Mouse (Mus musculus) kidney, postnatal 36 days (tissue): ENCODE data around the gene Rufy4.
A peak's percentile ranks its signal among the peaks of the same experiment; 100 is the strongest.

ENCODE experiments used
- DNase-seq, 2 experiments: peaks; one replicate each; pipeline ENCODE4 v3.0.0; 2021 to 2022; ENCODE audit warnings: mixed read lengths in 2 of 2

The Rufy4 gene

DNA sequence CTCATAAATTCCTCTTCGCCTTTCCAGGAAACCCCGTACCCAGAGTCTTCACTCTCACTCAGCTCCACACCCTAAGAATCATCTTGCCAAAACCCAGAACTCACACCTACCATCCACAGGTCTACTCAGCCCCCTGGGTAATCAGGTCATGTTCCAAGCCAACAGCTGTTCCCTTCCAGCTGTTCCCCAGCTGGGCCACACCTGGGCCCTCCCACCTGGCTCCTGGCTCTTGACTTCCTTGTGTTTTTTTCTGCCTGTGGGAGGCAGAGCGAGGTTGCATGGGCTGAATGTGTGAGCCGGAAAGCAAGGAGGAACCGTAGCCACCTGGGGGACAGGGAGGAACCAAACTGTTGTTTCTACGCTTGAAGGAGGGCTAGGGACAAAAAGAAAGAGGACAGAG is 19.1 kb upstream of the Rufy4 start:
- no peak for DNase-seq

DNA sequence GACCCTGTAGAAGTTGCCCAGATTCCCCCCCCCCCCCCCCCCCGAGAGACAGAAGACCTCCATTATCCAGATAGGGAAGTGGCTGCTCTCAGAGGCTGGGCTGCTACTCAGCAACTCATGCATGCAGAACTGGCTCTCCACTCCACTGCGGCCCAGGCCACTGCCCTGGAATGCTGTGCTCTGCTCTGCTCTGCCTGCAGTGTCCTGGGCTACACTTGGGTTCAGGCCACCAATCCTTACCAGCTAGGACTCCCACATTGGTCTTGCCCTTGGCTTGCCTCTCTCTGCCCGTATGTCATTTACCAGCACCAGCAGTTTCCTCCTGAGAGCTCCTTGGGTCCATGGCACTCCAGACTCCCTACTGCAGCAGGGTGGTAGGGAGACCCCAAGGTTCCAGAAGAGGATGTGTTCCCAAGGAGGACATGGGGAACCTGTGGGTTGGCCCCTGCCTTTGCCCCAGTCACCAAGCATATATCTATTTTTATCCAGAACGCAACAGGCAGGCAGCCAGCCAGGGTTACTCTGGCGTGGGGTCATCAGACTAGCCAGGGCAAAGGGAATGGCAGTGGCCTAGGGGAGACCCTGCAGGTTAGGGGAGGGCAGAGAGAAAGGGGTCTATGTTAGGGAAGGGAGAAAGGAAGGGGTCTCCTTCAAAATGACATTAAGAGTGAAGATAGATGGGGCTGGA is 17.3 kb upstream of the Rufy4 start:
- DNase-seq: peak; percentile 74 to 75

DNA sequence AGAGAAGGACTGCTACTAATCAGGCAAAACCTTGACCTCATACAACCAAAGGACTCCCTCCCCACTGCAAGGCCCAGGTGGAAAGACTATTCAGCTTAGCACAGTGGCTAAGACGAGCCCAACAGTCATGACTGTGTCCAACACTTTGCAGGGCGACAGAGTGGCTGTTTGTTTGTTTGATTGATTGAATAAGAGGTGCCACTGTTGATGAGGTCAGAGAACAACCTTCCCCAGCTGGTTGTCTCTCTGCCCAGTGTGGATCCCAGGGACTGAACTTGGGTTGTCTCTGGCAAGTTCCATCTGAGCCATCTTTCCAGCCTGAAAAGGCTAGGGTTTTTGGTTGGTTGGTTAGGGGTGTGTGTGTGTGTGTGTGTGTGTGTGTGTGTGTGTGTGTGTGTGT is 15.7 kb upstream of the Rufy4 start:
- DNase-seq: no peak

DNA sequence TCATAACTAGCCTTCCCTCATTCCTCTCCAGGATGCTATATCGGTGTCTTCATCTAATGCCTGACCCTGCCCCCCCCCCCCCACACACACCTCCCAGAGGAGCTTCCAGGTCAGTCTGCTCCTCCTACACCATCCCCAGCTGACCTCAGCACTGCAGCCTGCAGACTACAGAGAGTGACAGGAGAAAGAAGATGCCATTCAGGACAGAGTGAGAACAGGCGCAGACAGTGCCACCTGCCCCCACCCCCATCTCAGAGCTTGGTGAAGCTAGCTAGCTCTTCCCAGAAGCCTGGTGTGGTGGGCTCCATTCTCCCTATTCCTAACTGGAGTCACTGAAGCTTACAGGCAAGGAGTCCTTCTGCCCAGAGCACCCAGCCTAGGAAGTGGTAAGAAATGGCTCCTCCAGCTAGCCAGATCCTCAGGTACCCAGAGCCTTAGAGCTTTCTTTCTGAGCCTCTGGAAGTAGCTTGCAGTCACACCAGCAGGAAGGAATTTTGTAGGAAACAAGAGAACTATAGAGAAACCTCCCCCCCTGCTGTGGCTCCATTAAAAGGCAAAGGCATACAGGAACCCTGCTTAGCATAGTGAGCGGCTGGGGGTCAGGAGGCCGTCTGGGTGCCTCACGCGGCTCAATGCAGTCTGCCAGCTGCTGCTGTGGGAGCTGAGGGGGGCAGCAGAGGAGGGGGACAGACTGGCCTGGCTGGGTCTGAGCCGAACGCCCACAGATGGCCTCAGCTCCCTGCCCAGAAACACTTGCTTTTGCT is 14.2 kb upstream of the Rufy4 start:
- DNase-seq: peak; percentile 55 to 65

DNA sequence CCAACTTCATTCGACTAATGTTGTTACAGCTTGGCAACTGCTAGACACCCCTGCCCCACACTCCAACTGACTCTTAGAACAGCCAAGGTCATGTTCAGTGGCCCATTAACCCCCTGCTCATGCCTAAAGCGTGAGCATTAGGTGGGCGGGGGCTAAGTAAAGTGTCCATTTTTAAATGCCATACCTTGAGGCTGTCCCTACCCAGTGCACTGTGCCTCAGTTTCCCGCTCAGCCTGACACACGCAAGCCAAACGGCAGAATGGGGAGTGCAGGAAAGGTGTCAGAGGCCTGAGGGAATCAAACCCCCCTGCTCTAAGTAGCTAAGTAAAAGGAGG is 13.7 kb upstream of the Rufy4 start:
- DNase-seq: no peak

DNA sequence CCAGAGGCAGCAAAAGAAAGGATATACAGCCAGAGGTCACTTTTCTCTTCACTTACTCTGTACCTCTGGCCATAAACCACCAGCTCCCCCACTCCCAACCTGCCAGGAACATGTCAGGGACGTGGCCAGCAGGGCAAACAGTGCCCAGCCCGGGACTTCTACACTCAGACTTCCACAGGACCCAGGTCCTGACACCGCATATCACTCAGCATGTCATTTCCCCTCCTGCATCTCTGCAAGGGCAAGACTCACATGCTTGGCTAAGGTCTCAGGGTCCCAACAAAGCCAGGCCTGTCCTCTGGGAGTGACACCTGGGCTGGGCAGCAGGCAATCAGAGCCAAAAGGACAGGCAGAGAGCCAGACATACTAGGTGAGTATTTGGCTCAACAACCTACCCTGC is 12.3 kb upstream of the Rufy4 start:
- DNase-seq: peak in 1 of 2 experiments; percentile 14

DNA sequence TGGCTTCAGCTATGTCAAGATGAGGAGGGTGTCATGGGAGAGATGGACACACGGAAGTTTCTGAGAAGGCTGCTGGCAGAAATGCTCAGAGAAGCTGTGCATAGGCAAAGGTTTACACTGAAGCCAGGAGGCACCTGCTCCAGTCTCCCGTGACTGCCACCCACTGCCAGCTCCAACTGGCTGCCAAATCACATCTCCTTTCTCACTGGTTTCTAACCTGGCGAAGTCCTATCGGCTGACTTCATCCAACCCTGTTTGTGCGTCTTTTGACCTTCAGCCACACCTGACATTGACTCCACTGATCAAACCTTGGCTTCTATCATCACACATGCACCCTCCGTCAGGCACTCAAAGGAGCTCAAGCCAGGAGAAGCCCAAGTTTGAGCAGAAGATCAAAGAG is 7.5 kb upstream of the Rufy4 start:
- DNase-seq: peak; percentile 50 to 53

DNA sequence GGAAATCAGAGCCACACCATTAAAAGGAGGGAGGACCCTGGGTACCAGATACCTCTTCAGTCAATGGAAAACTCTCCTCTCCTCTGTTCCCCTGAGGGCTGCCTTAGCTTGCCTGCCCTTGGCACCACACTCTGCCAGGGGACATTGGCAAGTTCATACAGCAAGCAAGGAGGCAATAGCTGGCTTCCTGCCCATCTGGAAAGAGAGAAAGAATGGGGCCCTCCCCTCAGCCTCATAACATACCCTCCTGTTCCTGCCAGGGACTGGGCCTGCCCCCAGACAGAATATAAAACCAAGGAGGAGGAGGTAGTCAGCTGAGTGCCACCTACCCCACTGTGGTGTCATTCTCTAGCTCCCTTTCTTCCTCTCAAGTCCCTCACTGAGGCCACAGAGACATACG is 6.2 kb upstream of the Rufy4 start:
- peak; percentile 54 to 56 for DNase-seq

DNA sequence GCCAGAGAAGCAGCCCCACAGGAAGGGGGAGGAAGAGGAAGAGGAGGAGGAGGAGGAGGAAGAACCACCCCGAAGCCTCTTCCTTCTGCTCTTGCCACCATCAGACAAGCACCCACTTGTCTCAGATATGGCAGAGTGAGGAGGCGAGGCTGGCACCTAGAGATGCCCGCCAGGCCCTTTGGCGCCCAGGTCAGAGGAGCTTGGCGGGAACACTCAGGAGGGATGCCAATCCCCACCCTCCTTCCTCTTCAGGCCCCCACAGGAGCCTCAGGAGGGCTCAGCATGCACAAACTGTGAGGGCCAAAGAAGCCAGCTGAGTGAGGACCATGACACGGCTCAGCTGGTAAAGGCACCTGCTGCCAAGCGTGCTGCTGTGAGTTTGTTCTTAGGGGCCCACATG is 4.2 kb upstream of the Rufy4 start:
- no peak for DNase-seq

DNA sequence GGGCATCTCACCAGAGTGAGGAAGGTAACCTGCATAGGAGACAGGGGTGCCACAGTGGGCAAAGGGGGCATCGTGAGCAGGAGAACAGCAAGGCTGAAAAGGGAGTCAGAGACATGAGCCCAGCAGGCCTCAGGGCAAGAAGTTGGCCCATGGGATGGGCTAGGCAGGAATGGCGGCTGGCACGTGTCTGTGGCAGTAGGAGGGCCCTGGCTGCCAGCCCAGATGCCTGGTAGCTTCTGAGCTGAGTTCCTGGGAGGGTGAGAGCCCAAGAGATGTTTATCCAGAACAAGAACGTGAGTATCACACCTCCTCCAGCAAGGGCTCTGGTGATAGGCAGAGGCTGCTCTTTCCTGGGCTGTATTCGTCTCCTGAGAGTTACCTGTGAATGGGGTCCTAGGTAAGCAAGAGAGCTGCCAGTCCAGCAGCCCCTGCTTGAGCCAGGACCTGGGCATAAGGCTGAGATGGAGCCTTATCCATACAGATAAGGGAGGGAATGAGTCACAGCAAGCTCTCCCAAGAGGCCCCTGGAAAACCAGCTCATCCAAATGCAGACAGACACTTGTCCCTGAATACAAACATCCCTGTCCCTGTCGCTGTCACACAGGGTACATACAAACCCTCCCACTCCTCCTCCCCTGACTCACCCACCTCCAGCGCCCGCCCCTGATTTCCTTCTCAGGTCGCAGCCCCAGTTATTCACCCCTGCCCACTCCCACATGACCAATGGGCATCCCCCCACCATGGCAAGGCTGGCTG is 3.3 kb upstream of the Rufy4 start:
- DNase-seq: peak; percentile 93 to 94

DNA sequence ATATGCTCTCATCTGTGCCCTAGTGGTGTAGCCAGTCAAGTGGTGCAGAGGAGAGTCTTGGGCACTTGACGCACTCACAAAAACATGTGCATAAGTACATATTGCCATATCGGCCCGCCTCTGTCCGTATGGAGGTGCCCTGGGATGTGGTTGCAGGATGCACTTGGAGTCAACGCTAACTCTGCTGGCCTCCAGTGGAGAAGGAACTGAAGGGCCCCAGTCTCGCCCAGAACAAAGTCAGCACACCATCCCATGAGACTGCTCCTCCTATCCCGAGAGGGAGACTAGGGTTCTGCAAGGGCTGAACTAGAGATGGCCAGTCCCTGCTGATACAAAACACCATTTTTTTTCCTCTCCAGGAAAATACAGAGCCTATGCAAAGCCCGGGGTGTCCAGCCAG is 2.1 kb upstream of the Rufy4 start:
- DNase-seq: no peak

DNA sequence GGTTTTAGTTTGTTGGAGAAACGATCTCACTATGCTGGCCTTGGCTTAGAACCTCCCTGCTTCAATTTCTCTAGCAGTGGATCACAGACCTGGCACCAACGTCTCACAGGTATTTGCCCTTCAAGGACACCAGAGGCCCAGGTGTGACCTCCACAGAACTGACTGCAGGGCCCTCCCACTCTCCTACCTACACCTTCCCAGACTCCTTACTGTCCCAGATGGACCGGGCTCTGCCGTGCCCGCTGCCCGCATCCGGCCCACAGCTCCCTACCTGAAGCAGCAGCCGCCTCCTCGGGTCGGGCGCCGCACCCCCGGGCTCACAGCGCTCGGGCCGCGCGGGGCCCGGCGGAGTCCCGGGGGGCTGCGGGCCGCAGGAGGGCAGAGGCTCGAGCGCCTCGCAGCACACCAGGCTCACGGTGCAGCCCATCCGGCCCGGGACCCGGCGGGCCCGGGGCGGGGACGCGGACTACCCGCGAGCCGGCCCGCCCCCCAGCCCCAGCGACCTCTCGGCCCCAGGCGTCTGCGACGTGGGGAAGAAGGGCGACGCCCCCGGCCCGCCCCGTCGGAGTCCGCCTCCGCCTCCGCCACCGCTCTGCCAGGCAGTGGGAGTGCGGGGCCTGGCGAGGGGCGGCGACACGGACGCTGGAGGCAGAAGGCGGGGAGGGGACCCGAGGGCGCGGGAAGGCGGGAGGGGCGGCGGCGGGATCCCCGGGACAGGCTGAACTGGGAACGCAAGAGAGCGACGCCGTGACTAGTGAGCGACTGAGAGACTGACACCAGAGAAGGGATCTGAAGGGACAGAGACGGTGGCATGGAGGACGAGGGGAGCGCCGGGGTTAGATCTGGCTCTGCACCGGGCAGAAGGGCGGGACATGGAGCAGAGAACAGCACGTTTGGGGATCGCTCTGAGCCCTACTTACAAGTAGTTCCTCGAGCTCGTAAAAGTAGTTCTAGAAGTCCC is 1.0 kb upstream of the Rufy4 start, which contains the start of gene Tns1:
Gene Tns1, minus strand, starts transcription at position 429 of the 961 bp plus-strand sequence.
- DNase-seq: peak; percentile 77 to 85

DNA sequence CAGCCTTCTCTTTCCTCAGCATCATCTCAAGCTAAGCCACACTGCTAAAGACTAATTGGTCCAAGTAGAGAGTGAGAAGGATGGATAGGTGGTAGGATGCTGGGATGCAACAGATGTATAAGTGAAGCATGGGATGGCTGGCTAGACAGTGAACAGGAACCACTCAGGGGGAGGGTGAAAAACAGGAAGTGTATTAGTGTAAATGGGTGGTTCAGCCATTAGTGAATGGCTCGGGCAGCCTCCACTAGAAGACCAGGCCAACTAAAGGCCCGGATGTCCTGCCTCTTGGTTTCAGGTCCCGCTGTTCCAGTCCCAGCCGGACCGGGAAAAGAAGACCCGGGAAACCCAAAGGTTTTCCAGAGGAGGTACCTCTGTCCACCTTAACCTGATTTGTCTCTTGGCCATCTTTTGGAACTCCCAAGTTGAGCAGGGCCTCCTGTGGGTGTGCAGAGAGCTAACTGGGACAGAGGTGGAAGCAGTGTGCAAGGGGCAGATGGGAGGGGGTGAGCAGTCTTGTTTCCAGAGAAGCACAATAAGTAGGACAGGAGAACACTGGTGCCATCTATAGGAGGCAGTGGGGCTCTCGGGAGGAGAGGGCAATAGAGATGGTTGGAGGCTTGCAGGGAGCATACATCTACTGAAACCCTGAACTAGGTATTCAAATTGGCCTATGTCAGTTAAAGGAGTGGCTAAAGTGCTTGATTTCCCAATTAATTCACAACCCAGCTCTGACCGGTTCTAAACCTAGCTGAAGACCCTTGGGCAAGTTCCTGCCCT is 5.7 kb downstream of the Rufy4 start:
- DNase-seq: no peak

DNA sequence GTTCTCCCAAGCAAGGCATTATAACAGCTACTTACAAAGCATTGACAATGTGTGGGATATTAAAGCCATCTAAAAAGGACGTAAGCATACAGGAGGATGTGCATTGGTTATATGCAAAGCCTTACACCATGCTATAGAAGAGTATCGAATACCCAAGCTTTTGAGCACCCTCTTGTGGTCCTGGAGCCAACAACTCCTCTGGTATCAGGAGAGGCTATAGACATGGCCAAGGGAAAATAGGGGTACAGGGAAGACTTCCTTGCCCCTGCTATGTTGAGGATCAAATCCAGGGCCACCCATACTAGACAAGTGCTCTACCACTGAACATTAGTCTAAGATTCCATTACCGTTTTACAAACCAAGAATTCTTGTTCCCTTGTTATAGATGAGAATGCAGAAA is 6.7 kb downstream of the Rufy4 start:
- no peak for DNase-seq

DNA sequence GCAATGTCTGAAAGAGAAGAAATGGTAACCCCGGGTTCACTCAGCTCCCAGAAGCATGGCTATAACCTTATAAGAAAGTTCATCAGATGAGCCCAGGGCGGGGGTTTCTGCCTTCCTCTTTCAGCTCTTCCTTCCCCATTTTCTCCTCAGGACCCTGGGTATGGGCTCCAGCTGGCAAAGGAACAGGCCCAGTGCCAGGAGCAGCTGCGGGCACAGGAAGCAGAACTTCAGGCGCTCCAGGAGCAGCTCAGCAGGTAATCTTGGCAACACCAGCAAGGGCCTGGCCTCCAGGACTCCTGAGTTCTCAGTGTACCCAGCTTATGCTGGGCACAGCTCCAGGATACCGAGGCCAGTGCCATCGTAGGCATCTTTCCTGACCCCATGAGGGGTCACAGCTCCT is 8.6 kb downstream of the Rufy4 start:
- peak in 1 of 2 experiments; percentile 19 for DNase-seq

DNA sequence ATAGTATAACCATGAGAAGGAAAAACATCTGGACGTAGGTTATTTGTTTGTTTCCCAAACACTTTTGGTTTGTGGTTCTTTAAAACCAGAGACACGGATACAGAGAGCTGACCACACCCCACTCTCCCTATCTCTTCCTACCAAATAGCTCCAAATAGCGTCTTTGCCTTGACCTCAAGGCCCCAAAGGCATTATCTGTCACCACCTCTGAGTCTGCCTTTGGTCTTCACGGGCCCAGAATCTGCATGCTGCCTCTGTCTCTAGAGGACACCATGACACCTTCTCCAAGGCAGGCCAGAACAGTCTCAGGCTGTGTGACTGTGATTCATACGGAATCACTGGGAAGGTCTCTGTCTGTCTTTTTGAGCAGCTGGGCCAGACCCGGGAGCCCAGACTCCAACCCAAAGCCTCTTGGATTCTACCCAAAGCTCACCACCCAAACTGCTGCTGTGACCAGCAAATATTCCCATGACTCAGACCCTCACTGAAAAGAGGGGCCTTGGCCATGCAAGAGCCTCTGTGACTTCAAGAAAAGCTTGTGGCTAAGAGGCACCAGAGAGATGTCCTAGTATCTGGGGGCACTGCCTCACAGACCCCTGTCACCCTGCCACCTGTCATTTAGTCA is 10.1 kb downstream of the Rufy4 start:
- DNase-seq: no peak

DNA sequence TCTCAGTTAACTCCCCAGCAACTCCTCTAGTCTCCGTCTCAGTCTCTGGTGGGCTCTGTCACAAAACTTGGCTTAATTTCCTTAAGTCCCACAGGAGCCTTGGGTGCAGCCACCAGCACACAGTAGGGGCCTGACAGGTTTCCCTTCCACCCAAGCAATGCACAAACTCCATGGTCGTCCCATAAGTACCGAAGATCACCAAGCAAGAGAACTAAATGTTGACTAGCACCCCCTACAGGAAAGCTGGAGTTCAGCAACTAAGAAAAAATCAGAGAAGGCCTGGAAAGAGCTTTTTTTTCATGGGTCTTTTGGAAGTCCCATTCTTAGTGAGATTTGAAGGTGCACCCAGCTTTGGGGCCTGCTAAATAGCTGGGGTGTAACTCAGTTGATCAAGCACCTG is 14.1 kb downstream of the Rufy4 start:
- DNase-seq: no peak

DNA sequence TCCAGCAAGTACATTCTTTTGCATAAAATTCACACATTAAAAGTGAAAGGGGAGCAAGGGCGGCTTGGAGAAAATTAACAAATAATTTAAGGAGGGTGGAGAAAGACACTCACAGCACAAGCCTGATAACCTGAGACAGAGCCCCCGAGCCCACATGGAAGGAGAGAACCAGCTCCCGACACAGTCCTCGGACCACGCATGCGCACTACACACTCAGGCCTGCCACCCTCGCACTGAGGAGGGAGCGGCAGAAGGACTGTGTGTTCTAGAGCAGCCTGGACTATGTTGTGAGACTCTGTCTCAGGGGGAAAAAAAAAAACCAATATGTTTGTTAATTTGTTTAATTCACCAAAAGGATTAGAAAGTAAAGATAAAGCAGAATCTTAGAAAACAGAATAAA is 16.4 kb downstream of the Rufy4 start:
- peak in 1 of 2 experiments; percentile 27 for DNase-seq

DNA sequence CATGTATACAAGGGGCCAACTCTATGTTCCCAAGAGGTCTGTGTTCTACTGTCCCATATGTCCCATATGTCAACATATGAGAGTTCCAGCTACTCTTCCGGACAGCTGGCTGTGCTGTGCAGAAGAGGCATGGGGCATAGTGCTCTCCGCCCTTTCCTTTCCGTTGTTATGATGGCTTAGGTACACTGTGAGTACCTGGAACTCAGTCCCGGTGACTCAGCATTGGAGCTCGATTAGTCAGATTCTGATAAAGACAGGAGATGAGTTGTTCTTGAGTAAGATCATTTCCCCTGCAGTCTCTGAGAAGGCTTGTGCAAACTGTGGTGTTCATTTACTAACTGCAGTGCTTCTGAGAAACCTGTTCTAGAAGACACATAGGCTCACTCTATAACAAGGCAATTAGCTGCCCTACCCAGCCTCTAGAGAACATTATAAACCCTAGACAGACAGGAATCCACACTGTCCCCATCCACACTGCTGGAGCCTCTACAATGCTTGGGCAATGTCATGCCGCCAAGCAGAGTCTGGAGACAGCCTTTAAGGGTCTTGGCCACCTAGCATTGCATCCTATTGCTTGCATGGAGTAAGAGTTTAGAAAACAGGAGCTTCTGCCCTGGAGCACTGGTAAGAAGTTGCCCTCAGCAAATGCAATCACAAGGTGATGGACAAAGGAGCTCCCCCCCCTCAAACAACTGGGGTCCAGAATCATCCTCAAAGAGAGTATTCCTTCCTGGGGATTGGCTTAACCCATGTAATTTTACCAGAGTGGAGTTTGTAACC is 24.0 kb downstream of the Rufy4 start:
- no peak for DNase-seq

DNA sequence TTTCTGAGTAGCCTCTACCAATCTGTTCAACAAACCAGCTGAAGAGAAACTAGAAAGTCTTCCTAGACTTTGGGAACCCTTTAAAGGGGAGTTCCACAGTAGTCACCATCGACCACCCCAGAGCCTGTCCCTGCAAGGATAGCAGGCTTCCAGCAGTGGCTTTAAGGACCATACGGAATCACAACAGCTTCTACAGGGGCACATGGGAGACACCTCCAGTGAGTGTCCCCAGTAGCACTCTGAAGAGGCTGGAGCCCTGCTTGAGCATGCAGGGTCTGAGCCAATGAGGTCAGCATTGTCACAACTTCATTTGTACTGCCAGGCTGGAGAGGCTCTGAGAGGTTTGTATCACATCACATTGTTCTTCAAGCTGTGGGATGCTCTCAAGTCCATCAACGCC is 24.8 kb downstream of the Rufy4 start:
- no peak for DNase-seq

DNA sequence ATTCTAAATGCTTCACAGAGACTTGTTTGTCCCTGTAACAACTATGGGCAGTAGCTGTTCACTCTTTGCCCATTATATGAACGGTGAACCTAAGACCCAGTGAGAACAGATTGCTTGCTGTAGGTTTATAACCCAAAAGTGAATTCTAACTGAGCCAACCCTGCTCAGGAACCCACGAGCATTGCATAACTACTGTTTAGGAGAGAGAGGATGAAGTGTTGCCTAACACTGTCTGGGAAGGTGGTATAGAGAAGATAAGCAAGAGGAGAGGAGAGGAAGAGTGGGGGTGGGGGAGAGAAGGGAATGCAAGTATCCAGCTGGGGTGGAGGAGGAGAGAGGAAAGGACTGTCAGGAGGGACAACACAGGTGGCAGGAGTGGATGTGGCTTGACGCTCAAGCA is 25.8 kb downstream of the Rufy4 start:
- no peak for DNase-seq
